Mouse (Mus musculus): ENCODE measurements around the gene Extl2.

Gene Extl2

GRCm38 (mm10) chr3:116007941-116008440 lies 729 bp downstream of the Extl2 start:
- peak; percentile 87 for DNase-seq (ENCODE audit: low read depth, low spot score)

- no peak for DNase-seq (ENCODE audit: low read depth, low spot score)
Measured at GRCm38 (mm10) chr3:116009622-116010344, 2.5 kb downstream of the Extl2 start.

GRCm38 (mm10) chr3:116014901-116015300 lies 7.6 kb downstream of the Extl2 start:
- no peak for DNase-seq (ENCODE audit: low read depth, low spot score)

- no peak for DNase-seq (ENCODE audit: low read depth, low spot score)
Measured at GRCm38 (mm10) chr3:116016116-116016515, 8.9 kb downstream of the Extl2 start.

GRCm38 (mm10) chr3:116018606-116019005 lies 11.3 kb downstream of the Extl2 start:
- DNase-seq (ENCODE audit: low read depth, low spot score) = no peak

GRCm38 (mm10) chr3:116019136-116019535 lies 11.9 kb downstream of the Extl2 start:
- no peak for DNase-seq (ENCODE audit: low read depth, low spot score)

GRCm38 (mm10) chr3:116024236-116024635 lies 17.0 kb downstream of the Extl2 start:
- DNase-seq (ENCODE audit: low read depth, low spot score) = no peak

- no peak for DNase-seq (ENCODE audit: low read depth, low spot score)
Measured at GRCm38 (mm10) chr3:116024669-116025068, 17.4 kb downstream of the Extl2 start.

- no peak for DNase-seq (ENCODE audit: low read depth, low spot score)
Measured at GRCm38 (mm10) chr3:116025701-116026100, 18.4 kb downstream of the Extl2 start.

- no peak for DNase-seq (ENCODE audit: low read depth, low spot score)
Measured at GRCm38 (mm10) chr3:116026996-116027395, 19.7 kb downstream of the Extl2 start.

GRCm38 (mm10) chr3:116030152-116030788 lies 23.0 kb downstream of the Extl2 start:
- DNase-seq (ENCODE audit: low read depth, low spot score) = no peak

GRCm38 (mm10) chr3:116033218-116033870 lies 26.1 kb downstream of the Extl2 start:
- DNase-seq (ENCODE audit: low read depth, low spot score) = no peak

- DNase-seq (ENCODE audit: low read depth, low spot score) = peak; percentile 79
Measured at GRCm38 (mm10) chr3:116033871-116034222, 26.6 kb downstream of the Extl2 start.

- no peak for DNase-seq (ENCODE audit: low read depth, low spot score)
Measured at GRCm38 (mm10) chr3:116040776-116041175, 33.5 kb downstream of the Extl2 start.

- no peak for DNase-seq (ENCODE audit: low read depth, low spot score)
Measured at GRCm38 (mm10) chr3:116046000-116046399, 38.7 kb downstream of the Extl2 start.

GRCm38 (mm10) chr3:116047034-116047433 lies 39.8 kb downstream of the Extl2 start:
- DNase-seq (ENCODE audit: low read depth, low spot score) = no peak

GRCm38 (mm10) chr3:116057078-116057477 lies 49.8 kb downstream of the Extl2 start:
- no peak for DNase-seq (ENCODE audit: low read depth, low spot score)

- DNase-seq (ENCODE audit: low read depth, low spot score) = no peak
Measured at GRCm38 (mm10) chr3:116060320-116060719, 53.1 kb downstream of the Extl2 start.

- DNase-seq (ENCODE audit: low read depth, low spot score) = no peak
Measured at GRCm38 (mm10) chr3:116062141-116062540, 54.9 kb downstream of the Extl2 start.

GRCm38 (mm10) chr3:116072584-116072983 lies 65.3 kb downstream of the Extl2 start:
- no peak for DNase-seq (ENCODE audit: low read depth, low spot score)

- DNase-seq (ENCODE audit: low read depth, low spot score) = no peak
Measured at GRCm38 (mm10) chr3:116076739-116077138, 69.5 kb downstream of the Extl2 start.

GRCm38 (mm10) chr3:116078490-116078889 lies 71.2 kb downstream of the Extl2 start:
- peak; percentile 56 for DNase-seq (ENCODE audit: low read depth, low spot score)

All from telencephalon, adult 2 months (tissue).